ENCODE assay signal across 17 mouse cellular contexts in the genomic region with DNA sequence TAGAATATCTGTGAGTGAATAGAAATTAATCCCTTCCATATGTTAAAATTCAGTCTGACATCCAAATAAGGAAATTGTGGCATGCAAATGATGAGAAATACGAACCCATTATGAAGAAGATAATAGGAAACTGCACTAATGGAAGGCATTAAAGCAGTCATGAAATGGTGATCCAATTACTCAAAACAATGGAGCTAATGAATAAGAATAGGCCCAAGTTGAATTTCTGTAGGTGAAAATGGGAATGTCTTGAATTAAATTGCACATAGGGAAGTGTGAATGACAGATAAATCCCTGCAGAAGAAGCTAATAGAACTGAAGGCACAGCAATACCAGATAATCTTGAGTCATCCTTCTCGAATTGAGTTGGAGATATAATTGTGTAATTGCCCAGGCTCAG.
"Had no signal": no experiment of that assay in that cellular context is flagged by ENCODE, and none has a peak within 500 bp of the region (broad histone marks: within the 10 kb centered on the region; RNA-seq: fewer than 3 reads in every experiment).

No protein-coding gene starts in this region.

- H3K4me1 ChIP-seq: lung, embryonic 15.5 days; megakaryocyte, embryonic 14.5 days; midbrain, embryonic 13.5 days; midbrain, embryonic 15.5 days; neural tube, embryonic 12.5 days had no signal

- H3K4me2 ChIP-seq: lung, embryonic 15.5 days; midbrain, embryonic 11.5 days; midbrain, embryonic 13.5 days; midbrain, embryonic 15.5 days; neural tube, embryonic 12.5 days had no signal

- H3K27me3 ChIP-seq: lung, embryonic 15.5 days; megakaryocyte, embryonic 14.5 days; midbrain, embryonic 13.5 days; midbrain, embryonic 15.5 days; neural tube, embryonic 12.5 days had no signal

- H3K36me3 ChIP-seq: lung, embryonic 15.5 days; midbrain, embryonic 13.5 days; midbrain, embryonic 15.5 days; neural tube, embryonic 12.5 days had no signal

- H3K9me3 ChIP-seq: lung, embryonic 15.5 days; megakaryocyte, embryonic 14.5 days; midbrain, embryonic 13.5 days; midbrain, embryonic 15.5 days; neural tube, embryonic 12.5 days had no signal

- DNase-seq: lung, adult 2 months; lung, postnatal 14 days; lung, postnatal 36 days; right cerebral cortex, postnatal 25 days; right cerebral cortex, postnatal 4 days; spleen, adult 18-20 months; thymus, adult 18-20 months; thymus, postnatal 14 days; thymus, postnatal 36 days had no signal

- H3K27ac ChIP-seq: lung, embryonic 15.5 days; macrophage; midbrain, embryonic 13.5 days; midbrain, embryonic 15.5 days; neural tube, embryonic 12.5 days had no signal

- ATAC-seq: lung, postnatal 0 days; midbrain, embryonic 13.5 days; midbrain, embryonic 15.5 days had no signal

- H3K9ac ChIP-seq: lung, embryonic 15.5 days; midbrain, embryonic 13.5 days; midbrain, embryonic 15.5 days; neural tube, embryonic 12.5 days had no signal

- H3K4me3 ChIP-seq: lung, embryonic 15.5 days; megakaryocyte, embryonic 14.5 days; midbrain, embryonic 13.5 days; midbrain, embryonic 15.5 days; neural tube, embryonic 12.5 days had no signal
